Mouse (Mus musculus): ENCODE measurements at regions not wholly inside any gene's neighbourhood (a gene's known extent, or its start where the extent isn't known, plus 50 kb on each side); places are given as distances from the start of the nearest gene placed in this dataset.
A peak's percentile ranks its signal among the peaks of the same experiment; 100 is the strongest.
"Not testable (repeated sequence)": the region's sequence is repeated elsewhere in the genome, so short reads cannot be mapped to it uniquely, and the experiment has no call there.

DNA sequence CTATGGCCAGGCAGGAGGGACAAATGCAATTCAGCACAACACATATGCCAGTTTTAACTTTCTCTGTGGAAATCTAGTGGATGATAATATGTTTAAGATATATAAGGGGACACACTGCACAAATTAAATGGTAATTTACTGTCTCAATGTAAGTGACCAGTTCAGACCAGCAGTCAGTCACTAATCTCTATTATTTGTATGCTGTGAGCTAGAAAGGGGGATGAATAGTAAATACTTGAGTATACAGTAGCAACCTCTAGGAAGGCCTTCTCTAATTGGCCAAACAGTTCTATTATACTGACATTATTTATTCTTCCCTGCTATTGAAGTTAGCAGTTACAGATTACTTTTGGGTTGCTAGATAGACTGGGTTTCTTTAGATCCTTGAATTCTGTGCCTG lies 391.2 kb downstream of the Fign start:
- DNase-seq (ENCODE audit: low spot score) = no peak

DNA sequence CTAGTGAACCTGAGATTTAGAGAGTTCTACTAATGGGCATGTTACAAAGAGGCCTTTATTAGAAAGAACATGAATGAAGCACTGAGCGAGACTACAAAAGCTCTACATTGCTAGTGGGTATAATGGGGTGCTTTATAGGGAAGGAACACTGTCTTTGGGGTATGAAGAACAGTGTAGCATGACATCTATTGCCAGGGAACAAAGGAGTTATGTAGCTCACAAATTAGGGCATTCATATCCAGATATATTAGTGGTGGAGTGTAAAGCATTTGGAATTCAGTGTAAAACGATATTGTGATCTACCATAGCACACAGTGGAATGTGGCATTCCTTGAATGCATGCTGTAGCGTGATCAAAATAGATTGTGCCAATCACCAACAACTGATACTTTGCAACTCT lies 391.7 kb downstream of the Fign start:
- DNase-seq (ENCODE audit: low spot score) = no peak

DNA sequence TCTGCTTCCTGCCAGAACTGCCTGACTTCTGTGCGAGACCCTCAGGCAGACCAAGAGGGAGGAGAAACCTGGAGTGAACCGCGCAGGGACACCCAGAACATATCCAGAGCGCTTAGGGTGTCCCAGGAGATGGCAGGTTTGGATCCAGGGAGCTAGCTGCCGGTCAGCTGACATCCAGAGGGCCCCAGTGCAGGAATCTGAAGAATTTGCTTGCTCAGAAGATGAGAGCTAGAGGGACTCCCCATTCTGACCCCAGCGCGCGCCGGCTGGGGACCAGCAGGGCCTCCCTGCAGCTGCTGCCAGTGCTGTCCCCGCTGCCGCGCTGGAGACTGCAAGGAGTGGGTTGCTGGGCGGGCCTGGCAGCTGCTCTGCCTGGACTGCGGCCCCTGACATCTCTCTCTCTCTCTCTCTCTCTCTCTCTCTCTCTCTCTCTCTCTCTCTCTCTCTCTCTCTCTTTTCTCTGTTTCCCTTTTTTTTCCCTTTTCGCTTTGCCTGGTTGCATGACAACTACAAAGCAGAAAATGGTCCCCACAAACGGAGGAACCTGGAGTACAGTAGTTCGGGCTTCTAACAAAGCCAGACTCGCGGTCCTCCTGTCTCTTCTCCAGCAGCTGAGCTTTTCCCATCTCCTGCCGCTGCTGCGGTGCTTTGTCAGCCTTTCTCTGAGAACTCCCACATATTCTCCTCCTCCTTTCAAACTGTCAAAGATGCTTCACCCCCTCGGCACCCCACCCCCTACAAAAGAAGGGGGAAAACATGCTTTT lies 395.3 kb downstream of the Fign start:
- DNase-seq (ENCODE audit: low spot score) = peak; percentile 17

DNA sequence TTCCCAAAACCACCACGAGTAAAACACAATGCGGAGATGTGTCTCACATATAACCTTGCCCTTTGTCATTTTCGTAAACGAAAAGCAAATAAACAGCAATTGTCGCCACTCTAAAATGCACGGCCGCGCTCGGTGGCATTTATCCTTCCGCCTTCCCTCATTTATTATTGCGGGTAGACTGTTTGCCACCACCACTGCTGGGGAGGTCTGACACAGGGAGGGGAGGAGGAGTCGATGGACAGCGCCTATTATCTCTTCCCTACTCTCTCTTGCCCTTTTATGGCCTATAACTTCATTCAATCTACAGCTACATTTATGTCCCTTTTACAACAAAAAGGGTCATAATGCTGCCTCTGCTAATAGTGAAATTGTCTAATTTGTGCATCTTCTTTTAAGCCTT lies 396.0 kb downstream of the Fign start:
- no peak for DNase-seq (ENCODE audit: low spot score)

DNA sequence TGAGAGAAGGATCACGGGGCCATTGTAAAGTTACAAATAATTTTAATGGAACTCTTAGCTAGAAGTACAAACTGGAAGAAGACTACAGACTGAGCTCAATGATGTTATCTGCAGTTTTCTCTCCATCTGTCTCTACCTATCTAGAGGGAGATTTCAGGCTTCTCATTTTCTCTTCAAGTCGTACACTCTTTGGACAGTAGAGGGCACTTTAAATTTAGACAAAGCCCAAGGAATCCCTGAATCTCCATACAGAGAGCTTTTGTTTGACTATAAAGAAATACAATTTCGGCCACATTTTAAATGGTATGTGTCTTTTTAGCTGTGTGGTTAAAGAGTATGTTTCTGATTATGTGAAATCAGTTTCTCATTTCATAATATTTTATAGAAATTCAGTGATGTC lies 397.6 kb downstream of the Fign start:
- no peak for DNase-seq (ENCODE audit: low spot score)

DNA sequence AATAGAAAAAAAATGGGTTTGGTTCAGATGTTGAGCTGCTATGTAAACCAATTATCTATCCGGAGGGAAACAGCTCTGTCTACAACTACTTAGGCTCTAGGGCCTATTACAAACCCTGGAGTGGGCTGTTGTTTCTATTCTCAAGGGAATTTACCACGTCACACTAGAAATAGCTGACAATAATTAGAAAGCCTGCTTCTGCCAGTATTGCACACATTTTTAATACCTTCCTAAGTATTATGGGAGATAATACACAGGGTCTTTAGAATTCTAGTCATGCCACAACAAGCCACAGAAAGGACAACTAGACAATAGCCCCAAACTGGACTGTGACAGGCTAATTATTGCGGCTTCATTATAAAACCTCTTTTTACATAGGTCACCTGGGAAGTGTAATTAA lies 428.1 kb downstream of the Fign start:
- DNase-seq (ENCODE audit: low spot score) = no peak

DNA sequence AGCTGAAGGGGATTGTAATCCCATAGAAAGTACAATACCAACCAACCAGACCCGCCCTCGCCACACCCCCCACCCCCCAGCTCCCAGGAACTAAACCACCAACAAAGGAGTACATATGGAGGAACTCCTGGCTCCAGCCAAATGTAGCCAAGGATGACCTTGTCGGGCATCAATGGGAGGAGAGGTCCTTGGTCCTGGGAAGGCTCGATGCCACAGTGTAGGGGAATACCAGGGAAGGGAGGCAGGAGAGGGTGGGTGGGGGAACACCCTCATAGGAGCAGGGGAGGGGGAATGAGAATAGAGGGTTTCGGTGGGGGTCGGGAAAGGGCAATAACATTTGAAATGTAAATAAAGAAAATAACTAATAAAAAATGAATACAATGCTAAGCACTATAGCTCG lies 429.1 kb downstream of the Fign start:
- DNase-seq (ENCODE audit: low spot score) = no peak

DNA sequence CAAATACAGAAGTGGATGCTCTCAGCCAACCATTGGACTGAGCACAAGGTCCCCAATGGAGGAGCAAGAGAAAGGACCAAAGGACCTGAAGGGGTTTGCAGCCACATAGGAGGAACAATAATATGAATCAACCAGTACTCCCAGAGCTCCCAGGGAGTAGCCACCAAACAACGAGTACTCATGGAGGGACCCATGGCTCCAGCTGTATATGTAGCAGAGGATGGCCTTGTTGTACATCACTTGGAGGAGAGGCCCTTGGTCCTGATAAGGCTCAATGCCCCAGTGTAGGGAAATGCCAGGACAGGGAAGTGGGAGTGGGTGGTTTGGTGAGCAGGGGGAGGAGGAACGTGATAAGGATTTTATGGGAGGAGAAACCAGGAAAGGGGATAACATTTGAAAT lies 437.9 kb downstream of the Fign start:
- DNase-seq (ENCODE audit: low spot score) = not testable (repeated sequence)

Data from urinary bladder, postnatal 14 days (tissue).